Mouse (Mus musculus): Measurements from ENCODE around the gene Atrx.
A peak's percentile ranks its signal among the peaks of the same experiment; 100 is the strongest.
"Not testable (repeated sequence)": the region's sequence is repeated elsewhere in the genome, so short reads cannot be mapped to it uniquely, and the experiment has no call there.

The Atrx gene

DNA sequence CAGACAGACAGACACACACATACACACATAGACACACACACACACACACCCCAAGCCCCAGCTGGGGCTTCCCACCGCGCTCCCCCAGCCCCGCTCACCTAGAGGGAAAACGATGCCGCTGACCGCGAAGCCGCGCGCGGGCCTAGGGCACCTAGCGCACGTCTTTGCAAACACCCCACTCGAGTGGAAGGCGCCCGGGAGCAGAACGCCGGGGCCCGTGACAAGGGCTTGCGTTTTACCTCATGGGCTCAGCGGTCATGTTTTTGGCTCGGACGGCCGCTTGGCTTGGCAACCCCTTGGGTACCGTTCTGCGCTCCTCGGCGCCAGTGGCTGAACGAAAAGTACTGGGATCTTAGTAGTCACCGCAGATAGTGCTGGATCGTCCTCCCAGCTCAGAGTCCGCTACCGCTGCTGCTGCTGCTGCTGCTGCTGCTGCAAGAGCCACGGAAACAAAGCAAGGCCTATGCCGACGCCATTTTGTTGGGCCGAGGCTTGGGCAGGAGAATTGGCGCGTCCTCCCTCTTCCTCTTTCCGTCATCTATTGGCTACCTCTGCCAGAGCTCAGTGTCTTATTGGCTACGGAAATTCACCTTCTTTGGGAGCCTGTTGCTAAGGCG is at the start of gene Atrx:
Gene Atrx, minus strand, starts transcription at position 543 of the 617 bp plus-strand sequence.
- peak; percentile 67 for DNase-seq (ENCODE audit: low read depth, low spot score)

DNA sequence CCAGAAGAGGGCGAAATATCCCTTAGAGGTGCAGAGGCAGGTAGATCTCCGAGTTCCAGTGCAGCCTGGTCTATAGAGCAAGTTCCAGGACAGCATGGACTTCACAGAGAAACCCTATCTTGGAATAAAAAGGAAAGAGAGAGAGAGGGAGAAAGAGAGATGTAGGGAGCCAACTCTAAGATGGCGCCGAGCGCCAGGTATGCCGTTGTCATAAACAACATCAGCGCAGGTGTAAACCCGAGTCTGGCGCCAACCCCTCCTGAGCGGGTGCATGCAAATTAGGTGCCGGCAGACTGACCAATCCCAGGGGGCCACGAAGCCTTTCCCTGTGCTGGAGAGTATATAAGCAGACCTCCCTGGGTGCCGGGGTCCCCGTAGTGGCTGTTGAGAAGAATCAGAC is 27.9 kb upstream of the Atrx start:
- not testable (repeated sequence) for DNase-seq (ENCODE audit: low read depth, low spot score)

DNA sequence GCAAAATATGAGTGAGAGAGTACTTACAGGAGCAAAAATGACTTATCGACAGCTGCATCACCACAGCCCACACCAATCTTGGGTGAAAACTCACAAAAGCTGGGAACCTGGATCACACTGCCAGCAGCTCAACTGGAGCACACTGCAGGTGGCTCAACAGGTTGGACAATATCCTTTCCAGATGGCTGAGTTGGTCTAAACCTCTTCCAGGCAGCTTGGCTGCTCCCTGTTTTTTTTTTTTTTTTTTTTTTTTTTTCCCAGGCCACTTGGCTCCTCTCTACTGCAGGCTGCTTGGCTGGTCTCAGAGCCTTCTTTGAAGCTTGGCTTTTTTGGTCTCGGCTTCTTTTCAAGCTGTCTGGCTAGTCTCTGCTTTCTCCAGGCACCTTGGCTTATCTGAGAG is 24.8 kb upstream of the Atrx start:
- DNase-seq (ENCODE audit: low read depth, low spot score) = no peak

DNA sequence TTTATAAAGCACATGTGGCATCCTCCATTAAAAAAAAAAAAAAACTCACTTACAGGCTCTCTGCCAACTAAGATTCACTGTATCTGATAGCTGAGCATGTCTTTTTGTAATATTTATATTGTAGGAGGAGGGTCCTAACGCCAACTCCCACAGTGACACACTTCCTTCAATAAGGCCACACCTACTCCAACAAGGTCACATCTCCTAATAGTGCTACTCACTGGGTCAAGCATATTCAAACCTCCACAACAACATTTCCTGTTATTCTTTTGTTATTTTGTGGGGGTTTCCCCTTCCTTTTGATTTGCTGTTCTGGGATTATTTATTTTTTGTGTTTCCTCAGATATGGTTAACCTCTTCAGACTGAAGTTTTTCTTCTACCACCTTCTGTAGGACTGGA is 17.2 kb upstream of the Atrx start:
- DNase-seq (ENCODE audit: low read depth, low spot score) = no peak

DNA sequence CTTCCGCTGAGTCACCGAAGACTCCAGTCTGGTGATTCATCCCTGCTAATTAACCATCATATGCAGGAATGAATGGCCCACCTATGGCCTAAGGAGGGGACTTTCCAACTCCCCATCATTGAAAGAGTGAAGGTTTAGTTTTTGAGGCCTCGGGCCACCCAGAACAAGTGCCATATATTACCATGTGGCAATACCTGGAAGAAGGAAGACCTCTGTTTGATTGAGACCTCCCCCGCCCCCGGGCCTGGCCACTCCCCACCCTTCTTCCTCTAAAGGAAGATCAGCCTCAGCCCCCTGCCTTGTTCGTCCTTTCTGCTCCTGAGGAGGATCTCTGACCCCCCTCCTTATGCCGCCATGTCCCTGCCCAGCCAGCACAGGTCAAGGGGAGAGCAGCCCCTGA is 10.0 kb upstream of the Atrx start:
- DNase-seq (ENCODE audit: low read depth, low spot score) = no peak

DNA sequence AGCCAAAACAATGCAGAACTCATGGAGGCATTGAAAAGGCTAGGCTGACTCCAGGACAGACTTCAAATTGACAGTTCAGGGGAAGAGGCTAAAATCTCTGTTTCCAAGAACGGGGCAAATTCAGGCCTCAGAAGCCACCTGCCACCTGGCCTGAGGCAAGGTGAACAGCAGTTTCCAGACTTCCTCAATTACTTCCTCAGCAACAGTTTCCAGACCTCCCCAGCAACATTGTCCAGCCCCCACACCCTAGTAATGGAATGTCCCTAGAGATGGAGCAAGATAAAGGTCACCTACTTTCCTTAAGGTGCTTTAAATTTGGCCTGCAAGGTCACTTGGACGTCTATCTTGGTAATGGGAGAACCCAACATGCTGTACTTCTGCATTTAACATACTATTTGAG is 8.5 kb upstream of the Atrx start:
- no peak for DNase-seq (ENCODE audit: low read depth, low spot score)

DNA sequence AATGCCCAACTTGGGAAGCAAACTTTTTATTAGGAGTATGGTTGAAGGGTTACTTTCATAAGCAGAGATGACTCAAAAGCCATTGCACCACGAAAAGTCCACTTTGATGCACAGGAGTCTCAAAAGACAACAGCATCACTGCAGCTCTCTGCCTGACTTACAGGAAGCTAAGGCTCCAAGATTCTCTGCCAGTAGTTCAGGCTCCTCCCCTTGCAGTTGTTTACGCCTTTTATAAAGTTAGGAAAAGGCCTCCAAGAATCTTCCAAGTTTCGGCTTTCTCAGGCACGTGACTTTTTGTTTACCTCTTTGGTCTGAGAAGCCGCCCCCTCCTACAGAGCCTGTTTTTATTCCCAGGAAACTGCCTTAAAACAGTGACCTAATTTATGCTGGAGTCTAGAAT is 5.1 kb upstream of the Atrx start:
- DNase-seq (ENCODE audit: low read depth, low spot score) = no peak

DNA sequence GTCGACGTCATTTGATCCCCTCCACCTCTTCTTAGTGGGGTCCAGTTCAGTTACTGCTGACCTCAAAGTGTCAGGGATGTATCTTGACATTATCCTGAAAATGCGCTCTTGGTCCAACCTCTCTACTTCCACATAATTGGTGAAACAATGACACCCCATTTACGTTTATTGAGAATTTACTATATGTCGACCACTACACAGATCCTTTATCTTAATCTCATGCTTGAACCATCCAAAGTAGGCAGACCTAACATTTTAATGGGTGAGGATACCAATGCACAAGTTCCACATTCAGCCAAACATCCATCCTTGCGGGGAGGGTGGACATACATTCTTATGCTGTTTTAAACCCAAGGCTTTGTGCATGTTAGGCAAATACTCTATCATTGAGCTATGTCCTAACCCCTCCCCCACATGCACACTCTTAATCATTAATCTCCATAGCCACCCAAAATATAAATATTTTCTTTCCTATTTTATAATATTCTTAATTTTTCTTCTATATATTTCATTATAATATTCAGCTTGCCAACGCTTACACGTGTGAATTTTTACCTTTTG is 355 bp upstream of the Atrx start:
- DNase-seq (ENCODE audit: low read depth, low spot score) = no peak

DNA sequence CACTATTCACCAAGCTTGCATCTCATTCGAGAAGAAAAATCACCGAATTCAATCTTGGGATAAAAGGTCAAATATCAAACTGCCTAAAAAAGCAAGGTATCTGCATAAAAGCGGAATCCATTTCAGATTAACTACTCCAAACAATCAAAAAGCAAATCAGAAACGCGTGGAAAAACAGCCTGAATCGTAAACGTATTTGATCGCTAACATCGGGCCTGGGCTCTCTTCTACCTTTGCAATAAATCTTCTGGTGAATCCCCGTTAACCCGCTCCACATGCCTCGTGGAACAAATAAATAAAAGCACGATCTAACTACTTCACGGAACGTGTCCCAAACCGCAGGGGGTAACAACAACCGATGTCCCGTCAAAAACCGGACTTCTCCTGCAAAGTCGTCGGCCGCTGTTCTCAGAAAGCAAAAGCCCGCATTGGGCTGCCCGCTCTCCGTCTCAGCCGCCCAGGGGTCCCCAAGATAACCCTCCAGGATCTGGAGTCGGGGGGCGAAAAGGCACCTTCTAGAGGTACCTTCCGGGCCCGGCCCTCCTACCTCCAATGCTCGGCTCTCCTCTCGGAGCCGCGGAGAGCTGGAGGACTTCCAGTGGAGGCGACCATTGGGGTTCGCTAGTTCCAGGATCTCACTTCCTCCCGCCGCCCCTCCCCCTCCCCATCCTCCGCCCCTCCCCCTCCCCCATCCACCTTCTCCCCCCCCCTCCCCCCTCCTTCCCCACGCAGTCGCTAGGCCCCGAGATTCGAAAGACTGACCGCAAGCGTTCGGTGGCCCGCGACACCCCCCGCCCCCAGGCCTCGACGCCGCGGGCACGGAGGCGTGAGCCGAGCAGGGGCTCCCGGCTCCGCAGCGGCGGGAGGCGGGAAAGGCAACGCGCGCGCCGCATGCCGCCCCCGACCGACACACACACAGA is 1.0 kb downstream of the Atrx start:
- peak; percentile 16 for DNase-seq (ENCODE audit: low read depth, low spot score)

DNA sequence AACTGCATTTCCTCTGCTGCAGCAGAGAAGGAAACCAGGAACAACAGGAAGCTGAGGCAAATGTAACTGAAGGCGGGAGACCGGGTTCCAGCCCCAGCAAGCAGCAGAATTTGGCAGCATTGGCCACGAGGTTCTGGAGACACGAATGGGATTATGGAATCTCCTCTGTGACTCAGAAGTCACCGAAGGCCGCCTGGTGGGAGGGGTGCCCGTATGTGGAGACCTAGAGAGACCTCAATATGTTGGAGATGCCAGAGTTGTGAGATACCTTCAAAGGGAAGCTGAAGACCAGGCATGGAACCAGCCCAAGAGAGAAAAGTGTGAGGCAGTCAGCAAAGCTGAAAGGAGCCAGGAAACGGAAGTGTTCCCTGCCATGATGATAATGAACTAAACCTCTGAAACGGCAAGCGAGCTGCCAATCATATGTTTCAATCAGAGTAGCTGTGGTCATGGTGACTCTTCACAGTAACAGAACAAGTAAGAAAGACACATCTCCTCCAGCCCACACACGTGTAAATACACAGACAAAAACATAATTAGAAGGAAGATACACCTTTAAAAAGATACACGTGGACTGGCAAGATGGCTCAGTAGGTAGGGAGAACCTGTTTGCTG is 3.0 kb downstream of the Atrx start:
- no peak for DNase-seq (ENCODE audit: low read depth, low spot score)

DNA sequence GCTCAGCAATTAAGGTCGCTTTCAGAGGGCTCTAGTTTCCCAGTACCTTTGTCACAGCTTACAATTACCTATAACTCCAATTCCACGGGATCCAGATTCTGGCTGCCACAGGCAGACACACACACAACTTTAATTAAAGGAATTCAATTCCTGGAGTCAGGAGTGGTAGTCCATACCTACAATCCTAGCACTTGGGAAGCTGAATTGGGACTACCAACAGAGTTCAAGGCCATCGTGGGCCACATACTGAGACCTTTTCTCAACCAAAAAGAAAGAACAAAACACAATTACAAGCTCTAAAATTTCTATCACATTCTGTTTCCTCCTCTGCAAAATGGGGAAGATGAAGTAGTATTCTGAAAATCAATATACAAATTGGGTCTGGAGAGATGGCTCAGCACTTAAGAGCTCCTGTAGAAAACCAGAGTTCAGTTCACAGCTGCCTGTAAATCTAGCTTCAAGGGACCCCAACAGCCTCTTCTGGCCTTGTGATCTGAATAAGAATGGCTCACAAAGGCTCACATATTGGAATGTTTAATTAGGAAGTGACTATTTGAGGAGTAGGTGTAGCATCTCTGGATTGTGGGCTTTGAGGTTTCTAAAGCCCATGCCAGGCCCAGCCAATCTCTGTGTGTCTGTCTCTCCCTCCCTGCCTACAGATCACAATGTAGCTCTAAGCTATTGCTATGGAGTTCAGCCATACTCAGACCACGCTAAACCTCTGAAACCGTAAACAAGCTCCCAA is 4.7 kb downstream of the Atrx start:
- no peak for DNase-seq (ENCODE audit: low read depth, low spot score)

DNA sequence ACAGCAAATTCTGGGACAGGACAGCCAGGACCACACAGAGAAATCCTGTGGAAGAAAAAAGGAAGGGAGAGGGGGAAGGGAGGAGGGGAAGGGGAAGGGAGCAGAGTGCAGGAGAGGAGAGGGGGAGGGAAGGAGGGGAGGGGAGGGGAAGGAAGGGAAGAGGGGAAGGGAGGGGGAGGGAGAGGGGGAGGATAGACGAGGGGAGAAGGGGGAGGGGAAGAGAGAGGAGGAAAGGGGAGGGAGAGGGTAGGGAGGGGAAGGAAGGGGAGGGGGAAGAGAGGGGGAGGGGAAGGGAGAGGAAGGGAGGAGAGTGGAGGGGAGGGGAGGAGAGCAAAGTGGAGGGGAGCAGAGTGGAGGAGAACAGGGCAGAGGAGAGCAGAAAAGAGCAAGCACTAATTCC is 5.3 kb downstream of the Atrx start:
- DNase-seq (ENCODE audit: low read depth, low spot score) = no peak

DNA sequence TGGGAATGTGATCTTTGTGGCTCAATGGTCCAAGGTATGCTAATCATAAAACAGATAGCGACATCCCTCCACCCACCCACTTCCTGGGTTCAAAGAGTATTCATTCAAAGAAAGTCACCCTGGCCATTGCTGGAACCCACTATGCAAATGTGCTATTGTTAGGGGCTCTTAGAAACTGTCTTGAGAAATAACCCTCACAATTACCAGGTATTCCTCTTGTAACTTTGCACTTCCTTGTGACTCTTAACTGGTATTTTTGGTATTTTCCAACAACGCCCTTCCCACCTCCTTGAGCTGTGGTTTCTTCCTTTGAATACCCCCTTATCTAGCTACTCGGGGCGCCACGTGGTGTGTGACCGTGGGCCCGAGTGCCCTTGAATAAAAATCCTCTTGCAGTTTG is 6.2 kb downstream of the Atrx start:
- not testable (repeated sequence) for DNase-seq (ENCODE audit: low read depth, low spot score)

DNA sequence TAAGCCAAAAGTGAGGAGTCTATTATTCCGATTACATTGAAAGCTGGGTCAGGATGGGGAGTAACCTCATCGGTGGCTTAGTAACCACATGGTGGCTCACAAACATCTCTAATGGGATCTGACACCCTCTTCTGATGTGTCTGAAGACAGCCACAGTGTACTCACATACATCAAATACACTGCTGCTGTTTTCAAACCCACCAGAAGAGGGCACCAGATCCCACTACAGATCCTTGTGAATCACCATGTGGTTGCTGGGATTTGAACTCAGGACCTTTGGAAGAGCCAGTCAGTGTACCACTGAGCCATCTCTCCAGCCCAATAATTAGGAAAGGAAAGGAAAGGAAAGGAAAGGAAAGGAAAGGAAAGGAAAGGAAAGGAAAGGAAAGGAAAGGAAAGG is 7.8 kb downstream of the Atrx start:
- DNase-seq (ENCODE audit: low read depth, low spot score) = no peak

DNA sequence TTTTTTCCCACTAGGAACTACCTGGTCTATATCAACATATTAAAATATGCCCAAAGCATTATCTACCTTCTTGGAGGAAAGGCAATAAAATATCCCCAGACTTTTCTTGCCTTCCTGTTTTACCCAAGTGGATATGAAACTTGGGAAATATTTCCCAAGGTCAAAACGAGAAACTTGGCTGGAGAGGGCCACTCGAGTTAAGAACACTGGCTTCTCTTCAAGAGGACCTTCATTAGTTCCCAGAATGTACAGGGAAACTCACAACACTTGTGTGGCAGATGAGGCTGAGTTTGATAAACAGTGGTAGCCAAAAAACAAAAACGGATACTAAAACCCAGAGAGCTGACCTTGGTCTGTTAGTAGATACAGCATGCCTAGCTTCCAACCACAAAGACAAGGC is 17.5 kb downstream of the Atrx start:
- no peak for DNase-seq (ENCODE audit: low read depth, low spot score)

DNA sequence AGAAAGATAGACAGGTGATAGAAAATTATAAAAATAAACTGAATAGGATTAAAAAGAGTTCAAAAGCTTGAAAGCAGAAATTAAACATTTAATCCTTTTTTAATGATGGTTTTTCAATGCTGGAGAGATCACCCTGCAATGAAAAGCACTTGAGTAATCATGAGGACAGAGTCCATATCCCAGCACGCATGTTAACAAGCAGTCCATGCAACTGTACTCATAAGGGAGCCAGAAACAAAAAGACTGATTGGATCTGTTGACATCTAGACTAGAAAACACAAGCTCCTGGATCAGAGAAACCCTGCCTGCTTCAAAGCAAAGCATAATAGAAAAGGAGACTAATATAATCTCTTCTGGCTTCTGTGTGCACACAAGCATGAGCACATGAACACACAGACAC is 27.6 kb downstream of the Atrx start:
- no peak for DNase-seq (ENCODE audit: low read depth, low spot score)

DNA sequence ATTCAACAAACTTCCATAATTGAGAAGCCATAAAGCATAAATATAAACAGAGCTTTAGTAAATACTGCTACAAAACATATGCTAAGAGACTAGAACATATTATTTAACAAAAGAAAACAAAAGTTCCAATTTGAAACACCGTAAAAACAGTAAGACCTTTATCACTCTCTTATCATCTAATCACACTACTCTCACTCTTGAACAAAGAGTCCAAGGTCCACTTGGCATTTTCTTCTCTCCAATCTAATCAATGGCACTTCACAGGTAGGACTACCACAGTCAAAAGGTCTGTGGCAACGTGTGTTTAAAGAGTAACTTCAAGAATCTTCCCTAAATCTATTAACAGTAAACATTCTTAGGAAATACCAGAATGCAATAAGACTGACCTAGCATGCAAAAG is 42.3 kb downstream of the Atrx start:
- no peak for DNase-seq (ENCODE audit: low read depth, low spot score)

DNA sequence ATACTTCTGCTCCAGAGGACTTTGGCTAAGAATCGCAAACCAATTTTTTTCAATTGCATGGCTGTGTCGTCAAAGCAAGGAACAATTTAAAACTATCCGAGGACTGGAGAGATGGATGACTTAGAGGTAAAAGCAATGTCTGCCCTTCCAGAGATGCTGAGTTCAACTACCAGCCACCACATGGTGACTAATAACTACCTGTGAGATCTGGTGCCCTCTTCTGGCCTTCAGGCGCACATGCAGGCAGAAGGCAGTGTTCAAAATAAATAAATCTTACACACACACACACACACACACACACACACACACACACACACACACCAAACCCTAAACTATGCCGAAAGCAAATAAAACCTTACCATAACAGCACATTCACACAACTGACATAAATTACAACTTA is 64.8 kb downstream of the Atrx start:
- peak; percentile 0 for DNase-seq (ENCODE audit: low read depth, low spot score)

DNA sequence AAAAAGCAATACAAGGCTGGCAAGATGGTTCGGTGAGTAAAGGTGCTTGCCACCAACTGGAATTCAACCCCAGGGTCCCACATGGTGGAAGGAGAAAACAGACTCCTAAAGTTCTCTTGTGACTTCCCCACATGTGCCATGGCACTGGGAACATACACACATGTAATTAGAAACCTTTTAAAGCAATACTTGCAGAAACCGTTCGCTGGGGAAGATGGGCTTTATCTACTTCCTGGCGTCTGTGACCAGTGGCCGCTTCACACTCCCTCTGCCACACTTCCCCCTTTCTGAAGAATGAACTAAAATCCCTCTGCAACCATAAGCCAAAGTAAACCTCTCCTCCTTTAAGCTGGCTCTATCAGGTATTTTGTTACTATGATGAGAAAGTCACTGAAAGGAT is 104.7 kb downstream of the Atrx start:
- DNase-seq (ENCODE audit: low read depth, low spot score) = no peak

DNA sequence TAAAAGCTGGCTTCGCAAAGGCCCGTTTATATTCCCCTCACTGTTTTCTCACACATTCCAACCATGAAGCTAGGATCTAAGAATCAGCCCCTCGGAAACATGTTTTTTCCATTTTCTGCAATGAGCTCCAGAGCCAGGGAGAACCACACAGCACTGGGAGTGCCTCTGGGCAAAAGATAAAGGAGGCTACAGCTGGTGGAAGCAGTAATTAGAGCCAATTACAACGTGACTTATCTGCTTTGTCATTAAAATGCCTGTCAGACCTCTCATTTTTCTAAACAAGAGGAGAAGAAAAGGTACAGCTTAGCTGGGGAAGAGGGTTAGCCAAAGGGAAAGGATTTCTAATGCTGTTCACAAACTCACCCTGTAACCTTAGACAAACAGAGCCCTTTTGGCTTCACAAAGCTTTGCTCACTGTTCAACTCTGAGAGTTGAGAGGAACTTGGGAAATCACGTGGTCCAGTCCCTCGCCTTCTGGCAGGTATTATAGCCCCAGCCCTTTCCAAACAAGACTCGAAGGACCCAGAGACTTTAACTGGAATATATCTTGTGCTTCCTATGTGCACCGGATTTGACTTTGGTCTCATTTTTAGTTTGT is 134.3 kb downstream of the Atrx start:
- no peak for DNase-seq (ENCODE audit: low read depth, low spot score)

DNA sequence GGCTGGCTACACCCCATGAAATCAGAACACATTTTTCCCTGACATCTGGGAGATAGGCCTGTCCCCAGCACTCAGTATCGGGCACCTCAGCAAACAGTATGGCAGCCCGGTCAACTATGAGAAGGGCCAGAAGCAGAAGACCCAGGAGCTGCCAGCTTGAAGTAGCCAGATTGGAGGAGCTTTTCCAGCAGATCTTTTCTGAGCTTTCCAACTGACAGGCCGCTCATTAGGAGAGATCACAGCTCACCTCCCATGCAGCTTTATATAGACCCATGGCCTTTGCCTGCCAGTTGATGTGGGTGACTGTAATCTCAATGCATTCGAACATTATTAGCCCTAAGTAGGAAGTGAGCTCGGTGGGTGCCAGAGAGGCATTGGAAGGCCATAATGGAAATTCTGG is 155.9 kb downstream of the Atrx start:
- no peak for DNase-seq (ENCODE audit: low read depth, low spot score)
